Mouse (Mus musculus) kidney, adult 9 months (tissue): ENCODE data around the gene Prox2.
"Not testable (repeated sequence)": the region's sequence is repeated elsewhere in the genome, so short reads cannot be mapped to it uniquely, and the experiment has no call there.

Source experiments
- DNase-seq: peaks from one replicate; pipeline ENCODE4 v3.0.0; 2022

Gene Prox2

GRCm38 (mm10) chr12:85110698-85111592, at the start of gene Prox2, which contains the start of gene Dlst:
TSS of gene Prox2 (minus strand) at chr12:85110759.
TSS of gene Dlst (plus strand) at chr12:85110833.
- DNase-seq: peak; percentile 88

- no peak for DNase-seq
Measured at GRCm38 (mm10) chr12:85159592-85159991, 49.0 kb upstream of the Prox2 start.

- DNase-seq: no peak
Measured at GRCm38 (mm10) chr12:85158801-85159200, 48.2 kb upstream of the Prox2 start.

GRCm38 (mm10) chr12:85157797-85158460, 47.4 kb upstream of the Prox2 start:
- DNase-seq: no peak

GRCm38 (mm10) chr12:85156324-85156723, 45.8 kb upstream of the Prox2 start:
- no peak for DNase-seq

- DNase-seq: no peak
Measured at GRCm38 (mm10) chr12:85153011-85153410, 42.5 kb upstream of the Prox2 start.

- DNase-seq: no peak
Measured at GRCm38 (mm10) chr12:85151002-85151774, 40.6 kb upstream of the Prox2 start, which contains the start of gene Rps6kl1. TSS of gene Rps6kl1 (minus strand) at chr12:85151264.

- no peak for DNase-seq
Measured at GRCm38 (mm10) chr12:85150321-85151001, 39.9 kb upstream of the Prox2 start.

- DNase-seq: no peak
Measured at GRCm38 (mm10) chr12:85146881-85147280, 36.3 kb upstream of the Prox2 start.

GRCm38 (mm10) chr12:85146355-85146754, 35.8 kb upstream of the Prox2 start:
- DNase-seq: no peak

GRCm38 (mm10) chr12:85145630-85146029, 35.1 kb upstream of the Prox2 start:
- DNase-seq: no peak

GRCm38 (mm10) chr12:85144821-85145220, 34.3 kb upstream of the Prox2 start:
- no peak for DNase-seq

- DNase-seq: not testable (repeated sequence)
Measured at GRCm38 (mm10) chr12:85144276-85144675, 33.7 kb upstream of the Prox2 start.

- DNase-seq: peak; percentile 85
Measured at GRCm38 (mm10) chr12:85142803-85143202, 32.2 kb upstream of the Prox2 start.

GRCm38 (mm10) chr12:85141096-85141495, 30.5 kb upstream of the Prox2 start:
- no peak for DNase-seq

GRCm38 (mm10) chr12:85140036-85140701, 29.6 kb upstream of the Prox2 start:
- no peak for DNase-seq

GRCm38 (mm10) chr12:85136627-85137026, 26.1 kb upstream of the Prox2 start:
- no peak for DNase-seq

- DNase-seq: no peak
Measured at GRCm38 (mm10) chr12:85135513-85136470, 25.2 kb upstream of the Prox2 start.

- DNase-seq: no peak
Measured at GRCm38 (mm10) chr12:85134043-85134794, 23.7 kb upstream of the Prox2 start.

- no peak for DNase-seq
Measured at GRCm38 (mm10) chr12:85131361-85131760, 20.8 kb upstream of the Prox2 start.
